Mouse (Mus musculus) testis, adult 2 months (tissue): ENCODE results near the gene Loxl1. TPM values are rescaled to one million over a fixed set of nuclear protein-coding genes. Genes with fewer than 3 reads are reported as not detected.
"Not testable (repeated sequence)": the region's sequence is repeated elsewhere in the genome, so short reads cannot be mapped to it uniquely, and the experiment has no call there.

Experiments used
- H3K27ac ChIP-seq: fragments of 200-500 bp; 2 replicates; pipeline ENCODE4 v1.5.1; 2012; ENCODE audit warnings: low read depth, low read length; ENCODE audit not compliant: control insufficient read depth, insufficient read depth
- H3K27me3 ChIP-seq: fragments of 200-500 bp; 2 replicates; pipeline ENCODE4 v1.6.1; 2012; ENCODE audit warnings: mild to moderate bottlenecking, low read length, moderate library complexity; ENCODE audit not compliant: control insufficient read depth, insufficient read depth
- H3K36me3 ChIP-seq: fragments of 200-500 bp; 2 replicates; pipeline ENCODE4 v1.6.1; 2012; ENCODE audit warnings: mild to moderate bottlenecking, low read length; ENCODE audit not compliant: control insufficient read depth, insufficient read depth
- H3K4me1 ChIP-seq: fragments of 200-500 bp; 2 replicates; pipeline ENCODE4 v1.6.1; 2012; ENCODE audit warnings: low read length; ENCODE audit not compliant: control insufficient read depth, insufficient read depth
- H3K4me3 ChIP-seq: fragments of 200-500 bp; 2 replicates; pipeline ENCODE4 v1.5.1; 2012; ENCODE audit warnings: low read depth, mild to moderate bottlenecking, low read length, moderate library complexity, mixed read lengths; ENCODE audit not compliant: control insufficient read depth
- CTCF ChIP-seq: fragments of 200-500 bp; IDR thresholded peaks from 2 replicates; pipeline ENCODE4 v1.5.1; 2012; ENCODE audit warnings: low read depth, mild to moderate bottlenecking, inconsistent platforms, low read length, moderate library complexity; ENCODE audit not compliant: control insufficient read depth, insufficient read depth, insufficient replicate concordance
- POLR2A ChIP-seq: fragments of 200-500 bp; IDR thresholded peaks from 2 replicates; pipeline ENCODE4 v1.6.1; 2012; ENCODE audit warnings: low read depth, mild to moderate bottlenecking, inconsistent platforms, low read length, moderate library complexity; ENCODE audit not compliant: control insufficient read depth
- polyA plus RNA-seq: library from polyadenylated mRNA; depleted of rRNA; stranded (reverse); fragments of >200 nt; gene quantifications from 2 replicates; pipeline ENCODE4 v1.2.3, GENCODE M21; 2012

The Loxl1 gene
- polyA plus RNA-seq, 1 experiment, result 21.0 TPM

GRCm38 (mm10) chr9:58255704-58256685, 57.0 kb downstream of the Loxl1 start:
- TF ChIP-seq CTCF (no peak), POLR2A (no peak)
- Histone ChIP-seq H3K27me3 (no peaks in the 10 kb centered on the region), H3K27ac (no peak overlapping the region), H3K4me3 (no peak overlapping the region), H3K4me1 (peaks cover 14% of the 10 kb centered on the region), H3K36me3 (no peaks in the 10 kb centered on the region)

DNA sequence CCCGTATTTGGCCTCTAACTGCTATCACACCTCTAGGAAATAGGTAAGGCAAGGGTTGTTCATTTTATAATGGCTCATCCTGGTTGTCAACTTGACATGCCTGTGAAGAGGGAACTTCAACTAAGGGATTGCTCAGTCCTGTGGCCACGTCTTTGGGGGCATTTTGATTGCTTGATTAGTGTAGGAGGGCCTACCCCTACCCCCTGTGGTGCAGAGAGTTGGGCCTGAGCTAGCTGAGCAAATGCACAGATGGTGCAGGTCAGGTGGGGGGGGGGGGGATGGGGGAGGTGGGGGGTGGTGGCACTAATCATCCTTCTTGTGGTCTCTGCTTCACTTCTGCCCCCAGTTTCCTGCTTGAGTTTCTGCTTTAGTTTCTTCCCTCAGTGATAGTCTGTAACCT, 57.9 kb downstream of the Loxl1 start:
- Histone ChIP-seq H3K36me3 (no peaks in the 10 kb centered on the region), H3K4me3 (no peak overlapping the region), H3K27me3 (no peaks in the 10 kb centered on the region), H3K4me1 (peaks cover 14% of the 10 kb centered on the region), H3K27ac (no peak overlapping the region)
- no peak for TF ChIP-seq CTCF
- TF ChIP-seq POLR2A, result no peak

GRCm38 (mm10) chr9:58253805-58254122, 59.2 kb downstream of the Loxl1 start:
- Histone ChIP-seq H3K27ac (peak overlapping the region; percentile 54; the same call in 1 of the 2 replicates), H3K4me3 (peak overlapping the region; percentile 90)

DNA sequence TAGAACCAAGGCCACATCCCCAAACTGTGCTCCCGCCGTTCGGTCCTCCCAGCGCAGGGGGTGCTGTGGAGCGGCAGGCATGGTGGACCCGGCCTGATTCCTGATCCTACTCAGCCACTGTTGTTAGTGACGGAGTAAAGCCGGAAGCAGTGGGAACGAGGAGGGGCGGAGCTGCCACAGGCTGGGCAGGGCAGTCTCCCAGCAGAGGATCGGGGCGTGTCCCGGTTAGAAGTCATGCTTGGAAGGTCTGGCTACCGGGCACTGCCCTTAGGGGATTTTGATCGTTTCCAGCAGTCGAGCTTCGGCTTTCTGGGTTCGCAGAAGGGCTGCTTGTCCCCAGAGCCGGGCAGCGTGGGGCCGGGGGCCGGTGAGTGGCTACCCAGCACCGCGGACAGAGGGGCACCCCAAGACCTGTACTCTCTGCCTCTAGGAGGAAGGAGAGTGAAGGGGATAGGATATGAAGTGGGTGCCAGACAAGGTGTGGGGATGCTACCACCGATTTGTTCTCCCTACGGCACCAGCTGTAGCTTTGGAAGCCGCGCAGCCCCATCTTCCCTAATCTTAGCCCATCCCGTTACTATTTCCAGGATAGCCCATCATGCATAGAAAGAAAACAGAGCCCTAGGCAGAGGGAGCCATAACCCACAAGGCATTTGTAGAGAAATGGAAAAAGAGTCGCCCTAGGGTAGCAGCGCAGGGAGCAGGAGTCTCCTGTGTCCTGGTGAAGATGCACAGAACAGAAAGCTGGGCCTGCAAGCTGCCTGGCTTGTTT, 59.8 kb downstream of the Loxl1 start, which contains the start of gene Stoml1:
TSS of gene Stoml1 (plus strand) at position 132 of the 772 bp plus-strand sequence.
- Histone ChIP-seq H3K27me3 (no peaks in the 10 kb centered on the region; the same call in 1 of the 2 replicates), H3K36me3 (no peaks in the 10 kb centered on the region), H3K27ac (peak within 1 kb of the TSS; percentile 54; the same call in 1 of the 2 replicates), H3K4me3 (peak within 1 kb of the TSS; percentile 90), H3K4me1 (peaks cover 12% of the 10 kb centered on the region)
- TF ChIP-seq POLR2A (peak; percentile 73; the same call in 1 of the 2 replicates), CTCF (peak; percentile 90; the same call in 1 of the 2 replicates)

More at GRCm38 (mm10) chr9:58253805-58254122, 59.2 kb downstream of the Loxl1 start:
- peaks cover 14% of the 10 kb centered on the region for H3K4me1 ChIP-seq
- not testable (repeated sequence) for H3K27me3 ChIP-seq, H3K36me3 ChIP-seq

DNA sequence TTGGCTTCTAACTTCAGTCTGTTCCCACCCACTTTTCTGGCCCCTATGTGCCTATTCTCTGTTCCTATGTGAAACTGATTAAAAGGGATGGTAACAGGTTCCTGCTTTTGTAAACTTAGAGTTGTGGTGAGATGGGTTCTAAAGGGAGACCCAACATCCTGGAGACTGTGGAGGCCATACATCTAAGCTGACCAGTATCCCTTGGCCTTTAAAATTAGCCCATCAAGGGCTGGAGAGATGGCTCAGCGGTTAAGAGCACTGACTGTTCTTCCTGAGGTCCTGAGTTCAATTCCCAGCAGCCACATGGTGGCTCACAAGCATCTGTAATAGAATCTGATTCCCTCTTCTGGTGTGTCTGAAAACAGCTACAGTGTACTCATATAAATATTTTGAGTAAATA, 62.3 kb downstream of the Loxl1 start:
- H3K27ac ChIP-seq, H3K4me1 ChIP-seq, H3K4me3 ChIP-seq, H3K27me3 ChIP-seq, H3K36me3 ChIP-seq: not testable (repeated sequence)

DNA sequence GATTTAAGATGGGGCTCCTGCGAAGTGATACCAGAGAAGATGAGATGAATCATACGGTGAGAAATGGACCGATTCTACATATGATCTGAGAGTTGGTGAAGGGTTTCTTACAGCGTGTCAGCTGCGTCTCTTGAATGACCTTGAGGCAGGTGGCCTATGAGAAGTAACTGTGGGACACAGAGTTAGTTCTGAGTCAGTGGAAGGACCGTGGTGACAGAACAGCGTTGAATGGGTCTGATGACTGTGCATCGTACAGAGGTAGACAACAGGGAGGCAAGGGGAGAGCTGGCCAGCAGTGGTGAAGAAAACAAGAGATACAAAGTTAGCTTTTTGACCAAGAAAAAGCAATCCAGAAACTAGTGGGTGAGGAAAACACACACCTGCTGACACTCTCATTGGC, 62.7 kb downstream of the Loxl1 start:
- Histone ChIP-seq H3K27ac (no peak overlapping the region), H3K4me3 (no peak overlapping the region), H3K4me1 (peaks cover 7% of the 10 kb centered on the region), H3K27me3 (no peaks in the 10 kb centered on the region; the same call in 1 of the 2 replicates), H3K36me3 (no peaks in the 10 kb centered on the region)
- TF ChIP-seq POLR2A (no peak), CTCF (no peak)

DNA sequence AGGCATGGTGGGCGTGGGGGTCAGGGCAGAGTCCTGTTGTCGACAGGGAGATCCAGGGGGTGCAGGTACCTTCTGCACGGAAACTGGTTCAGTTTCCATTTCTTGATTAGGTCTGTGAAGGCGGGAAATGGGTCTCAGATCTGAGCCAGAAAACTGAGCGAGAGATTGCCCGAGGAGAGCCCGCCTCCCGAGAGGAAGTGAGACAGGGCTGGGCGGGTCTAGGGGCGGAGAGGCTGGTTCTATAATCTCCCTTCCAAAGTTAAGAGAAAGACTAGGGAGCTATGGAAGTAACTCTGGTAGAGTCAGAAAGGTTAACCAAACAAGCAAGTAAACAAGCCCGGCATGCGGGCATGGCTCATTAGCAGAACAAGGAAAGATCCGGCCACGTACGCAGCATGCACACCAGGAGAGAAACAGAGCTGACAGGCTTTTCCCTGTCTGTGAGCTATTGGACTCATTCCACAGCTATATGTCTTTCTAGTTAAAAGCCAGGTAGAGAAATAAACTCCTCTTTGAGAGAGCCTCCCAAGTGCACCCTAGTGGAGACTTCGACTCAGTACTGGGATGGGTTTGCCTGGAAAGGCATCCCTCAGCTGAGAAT, 63.3 kb downstream of the Loxl1 start, which contains the start of gene Pml:
TSS of gene Pml (minus strand) at position 195 of the 601 bp plus-strand sequence.
- Histone ChIP-seq H3K4me1 (peaks cover 7% of the 10 kb centered on the region), H3K36me3 (no peaks in the 10 kb centered on the region), H3K4me3 (peak within 1 kb of the TSS; percentile 77), H3K27ac (peak within 1 kb of the TSS; percentile 79), H3K27me3 (no peaks in the 10 kb centered on the region; the same call in 1 of the 2 replicates)
- no peak for TF ChIP-seq CTCF
- no peak for TF ChIP-seq POLR2A
